Mouse (Mus musculus) heart, adult 9 months (tissue): ENCODE measurements around the gene Il2ra.
"Not testable (repeated sequence)": the region's sequence is repeated elsewhere in the genome, so short reads cannot be mapped to it uniquely, and the experiment has no call there.

Source experiments
- DNase-seq, 2 experiments: peaks; one replicate each; pipeline ENCODE4 v3.0.0; 2022; ENCODE audit warnings: low spot score in 2 of 2

The Il2ra gene

GRCm38 (mm10) chr2:11642451-11642941 lies at the start of gene Il2ra:
Gene Il2ra (plus strand): TSS chr2:11642807.
- no peak for DNase-seq

- no peak for DNase-seq
Observed at GRCm38 (mm10) chr2:11596690-11597089, 45.9 kb upstream of the Il2ra start.

GRCm38 (mm10) chr2:11597906-11598305 lies 44.7 kb upstream of the Il2ra start:
- DNase-seq, result no peak

- no peak for DNase-seq
Observed at GRCm38 (mm10) chr2:11601795-11602194, 40.8 kb upstream of the Il2ra start.

- DNase-seq, result peak; percentile 88 to 93
Observed at GRCm38 (mm10) chr2:11602506-11603489, 39.8 kb upstream of the Il2ra start.

GRCm38 (mm10) chr2:11604053-11604452 lies 38.6 kb upstream of the Il2ra start, which contains the start of gene Rbm17:
Gene Rbm17 (minus strand): TSS chr2:11604153.
- no peak for DNase-seq

- DNase-seq, result no peak
Observed at GRCm38 (mm10) chr2:11604911-11605310, 37.7 kb upstream of the Il2ra start.

GRCm38 (mm10) chr2:11606718-11607117 lies 35.9 kb upstream of the Il2ra start:
- not testable (repeated sequence) for DNase-seq

- DNase-seq, result not testable (repeated sequence)
Observed at GRCm38 (mm10) chr2:11612939-11613338, 29.7 kb upstream of the Il2ra start.

GRCm38 (mm10) chr2:11616846-11617245 lies 25.8 kb upstream of the Il2ra start:
- no peak for DNase-seq

- DNase-seq, result no peak
Observed at GRCm38 (mm10) chr2:11619598-11619997, 23.0 kb upstream of the Il2ra start.

- no peak for DNase-seq
Observed at GRCm38 (mm10) chr2:11623173-11623572, 19.4 kb upstream of the Il2ra start.

GRCm38 (mm10) chr2:11623726-11624125 lies 18.9 kb upstream of the Il2ra start:
- DNase-seq, result no peak

- no peak for DNase-seq
Observed at GRCm38 (mm10) chr2:11625890-11626289, 16.7 kb upstream of the Il2ra start, which contains the start of gene Gm17490. Gene Gm17490 (minus strand): TSS chr2:11626264.

GRCm38 (mm10) chr2:11635035-11635434 lies 7.6 kb upstream of the Il2ra start:
- no peak for DNase-seq

- no peak for DNase-seq
Observed at GRCm38 (mm10) chr2:11635471-11636137, 7.0 kb upstream of the Il2ra start.

- DNase-seq, result no peak
Observed at GRCm38 (mm10) chr2:11636138-11636480, 6.5 kb upstream of the Il2ra start.

- peak in 1 of 2 experiments; percentile 24 for DNase-seq
Observed at GRCm38 (mm10) chr2:11637115-11637514, 5.5 kb upstream of the Il2ra start.

- DNase-seq, result no peak
Observed at GRCm38 (mm10) chr2:11644057-11644456, 1.4 kb downstream of the Il2ra start.

- no peak for DNase-seq
Observed at GRCm38 (mm10) chr2:11645297-11645696, 2.7 kb downstream of the Il2ra start.

- DNase-seq, result no peak
Observed at GRCm38 (mm10) chr2:11651476-11651875, 8.9 kb downstream of the Il2ra start.

- DNase-seq, result no peak
Observed at GRCm38 (mm10) chr2:11652196-11652595, 9.6 kb downstream of the Il2ra start.
